Mouse (Mus musculus) MEL (cell line): ENCODE results near the gene Hspbp1. TPM values are rescaled to one million over a fixed set of nuclear protein-coding genes. Genes with fewer than 3 reads are reported as not detected.

ENCODE experiments used
- DNase-seq: peaks from one replicate; pipeline ENCODE4 v3.0.0; 2011; ENCODE audit warnings: low read depth, low spot score
- H3K27ac ChIP-seq: 2 replicates; pipeline ENCODE4 v1.5.1; 2012; ENCODE audit warnings: low read depth, mild to moderate bottlenecking, control low read depth, low read length, moderate library complexity; ENCODE audit not compliant: control insufficient read depth
- H3K27me3 ChIP-seq, 2 experiments: fragments of 150-350 bp in 1 of 2; sonication (generic) in 1 of 2; 2 replicates each; pipeline ENCODE4 v1.6.1; 2012; ENCODE audit warnings: low read length in 2 of 2, mild to moderate bottlenecking in 2 of 2, improper control_type of control experiment in 1 of 2, moderate library complexity in 1 of 2; ENCODE audit not compliant: insufficient read depth in 2 of 2, control insufficient read depth in 1 of 2
- H3K36me3 ChIP-seq, 2 experiments: 2 replicates each; pipeline ENCODE4 v1.6.1; 2012 to 2014; ENCODE audit warnings: low read length in 2 of 2, improper control_type of control experiment in 1 of 2, inconsistent platforms in 1 of 2, mild to moderate bottlenecking in 1 of 2; ENCODE audit not compliant: insufficient read depth in 2 of 2, control insufficient read depth in 1 of 2
- H3K4me1 ChIP-seq, 2 experiments: fragments of 150-350 bp in 1 of 2; sonication (generic) in 1 of 2; 2 replicates each; pipeline ENCODE4 v1.6.1; 2012; ENCODE audit warnings: low read length in 2 of 2, improper control_type of control experiment in 1 of 2, mild to moderate bottlenecking in 1 of 2; ENCODE audit not compliant: insufficient read depth in 2 of 2, control insufficient read depth in 1 of 2
- H3K4me3 ChIP-seq, 2 experiments: fragments of 150-350 bp in 1 of 2; sonication (generic) in 1 of 2; 2 replicates each; pipeline ENCODE4 v1.5.1; 2012; ENCODE audit warnings: low read depth in 2 of 2, low read length in 2 of 2, mild to moderate bottlenecking in 2 of 2, moderate library complexity in 2 of 2, control low read depth in 1 of 2, improper control_type of control experiment in 1 of 2; ENCODE audit not compliant: control insufficient read depth in 1 of 2, insufficient read depth in 1 of 2
- H3K79me2 ChIP-seq: 2 replicates; pipeline ENCODE4 v1.6.1; 2012; ENCODE audit warnings: mild to moderate bottlenecking, low read length, moderate library complexity; ENCODE audit not compliant: control insufficient read depth, poor library complexity, insufficient read depth
- H3K9ac ChIP-seq: 2 replicates; pipeline ENCODE4 v1.6.1; 2012; ENCODE audit warnings: low read depth, mild to moderate bottlenecking, control low read depth, low read length, moderate library complexity; ENCODE audit not compliant: control insufficient read depth, poor library complexity, severe bottlenecking
- H3K9me3 ChIP-seq: fragments of 150-350 bp; sonication (generic); replicated peaks from 2 replicates; pipeline ENCODE4 v1.6.1; 2012; ENCODE audit warnings: mild to moderate bottlenecking, low read length, improper control_type of control experiment, moderate library complexity; ENCODE audit not compliant: insufficient read depth
- BHLHE40 ChIP-seq: IDR thresholded peaks from 2 replicates; pipeline ENCODE4 v1.6.1; 2012; ENCODE audit warnings: low read depth, mild to moderate bottlenecking, inconsistent platforms, low read length, improper control_type of control experiment, borderline replicate concordance
- CHD2 ChIP-seq: IDR thresholded peaks from 2 replicates; pipeline ENCODE4 v1.6.1; 2011; ENCODE audit warnings: low read length, improper control_type of control experiment
- CTCF ChIP-seq, 3 experiments: IDR thresholded peaks in 2 of 3; conservative IDR thresholded peaks in 1 of 3; 2 replicates each; pipeline ENCODE4 v1.5.1; 2011 to 2012; ENCODE audit warnings: low read length in 3 of 3, low read depth in 2 of 3, mild to moderate bottlenecking in 2 of 3, improper control_type of control experiment in 1 of 3, inconsistent platforms in 1 of 3, mixed read lengths in 1 of 3, moderate library complexity in 1 of 3; ENCODE audit not compliant: control insufficient read depth in 1 of 3, insufficient read depth in 1 of 3, poor library complexity in 1 of 3, severe bottlenecking in 1 of 3
- E2F4 ChIP-seq: IDR thresholded peaks from 2 replicates; pipeline ENCODE4 v1.6.1; 2011; ENCODE audit warnings: low read depth, low read length, improper control_type of control experiment, borderline replicate concordance
- EP300 ChIP-seq, 2 experiments: IDR thresholded peaks; 2 replicates each; pipeline ENCODE4 v1.6.1; 2011; ENCODE audit warnings: improper control_type of control experiment in 2 of 2, low read length in 2 of 2, low read depth in 1 of 2, mild to moderate bottlenecking in 1 of 2
- ETS1 ChIP-seq: IDR thresholded peaks from 2 replicates; pipeline ENCODE4 v1.6.1; 2012; ENCODE audit warnings: low read depth, mild to moderate bottlenecking, inconsistent platforms, low read length, improper control_type of control experiment, moderate library complexity
- GABPA ChIP-seq: IDR thresholded peaks from 2 replicates; pipeline ENCODE4 v1.6.1; 2012; ENCODE audit warnings: low read depth, mild to moderate bottlenecking, inconsistent platforms, low read length, improper control_type of control experiment, moderate library complexity
- HCFC1 ChIP-seq: IDR thresholded peaks from 2 replicates; pipeline ENCODE4 v1.6.1; 2012; ENCODE audit warnings: low read depth, mild to moderate bottlenecking, inconsistent platforms, low read length, improper control_type of control experiment, moderate library complexity
- JUND ChIP-seq: IDR thresholded peaks from 2 replicates; pipeline ENCODE4 v1.6.1; 2011; ENCODE audit warnings: low read depth, mild to moderate bottlenecking, improper control_type of control experiment, low read length
- KAT2A ChIP-seq: conservative IDR thresholded peaks from 2 replicates; pipeline ENCODE4 v1.6.1; 2012; ENCODE audit warnings: low read depth, low read length, improper control_type of control experiment, inconsistent platforms
- MAFK ChIP-seq: IDR thresholded peaks from 2 replicates; pipeline ENCODE4 v1.6.1; 2011; ENCODE audit warnings: low read depth, mild to moderate bottlenecking, low read length, improper control_type of control experiment, borderline replicate concordance
- MAX ChIP-seq: IDR thresholded peaks from 2 replicates; pipeline ENCODE4 v1.6.1; 2011; ENCODE audit warnings: low read length, improper control_type of control experiment
- MAZ ChIP-seq: IDR thresholded peaks from 2 replicates; pipeline ENCODE4 v1.6.1; 2012; ENCODE audit warnings: low read depth, mild to moderate bottlenecking, inconsistent platforms, low read length, improper control_type of control experiment
- MEF2A ChIP-seq: IDR thresholded peaks from 2 replicates; pipeline ENCODE4 v1.6.1; 2014; ENCODE audit warnings: low read depth, mild to moderate bottlenecking, inconsistent platforms, low read length, improper control_type of control experiment; ENCODE audit not compliant: poor library complexity, insufficient replicate concordance, severe bottlenecking; ENCODE audit errors: extremely low read depth
- MXI1 ChIP-seq: IDR thresholded peaks from 2 replicates; pipeline ENCODE4 v1.6.1; 2011; ENCODE audit warnings: mild to moderate bottlenecking, low read depth, low read length, improper control_type of control experiment
- MYB ChIP-seq: IDR thresholded peaks from 2 replicates; pipeline ENCODE4 v1.6.1; 2011; ENCODE audit warnings: mild to moderate bottlenecking, low read depth, low read length, improper control_type of control experiment
- MYC ChIP-seq: IDR thresholded peaks from 2 replicates; pipeline ENCODE4 v1.6.1; 2011; ENCODE audit warnings: low read depth, mild to moderate bottlenecking, low read length, improper control_type of control experiment, moderate library complexity
- NRF1 ChIP-seq: IDR thresholded peaks from 2 replicates; pipeline ENCODE4 v1.6.1; 2014; ENCODE audit warnings: low read depth, mild to moderate bottlenecking, inconsistent platforms, low read length, improper control_type of control experiment, moderate library complexity; ENCODE audit not compliant: poor library complexity, insufficient read depth, severe bottlenecking
- POLR2A ChIP-seq, 2 experiments: IDR thresholded peaks; 2 replicates each; pipeline ENCODE4 v1.6.1; 2011 to 2012; ENCODE audit warnings: low read length in 2 of 2, mild to moderate bottlenecking in 2 of 2, control low read depth in 1 of 2, improper control_type of control experiment in 1 of 2, low read depth in 1 of 2, moderate library complexity in 1 of 2; ENCODE audit not compliant: control insufficient read depth in 1 of 2, insufficient read depth in 1 of 2, poor library complexity in 1 of 2
- POLR2AphosphoS2 ChIP-seq: IDR thresholded peaks from 2 replicates; pipeline ENCODE4 v1.6.1; 2011; ENCODE audit warnings: low read length, improper control_type of control experiment
- POLR2AphosphoS5 ChIP-seq: IDR thresholded peaks from 2 replicates; pipeline ENCODE4 v1.6.1; 2012; ENCODE audit warnings: low read depth, borderline replicate concordance, mild to moderate bottlenecking, inconsistent platforms, low read length, moderate library complexity, mixed read lengths
- RAD21 ChIP-seq: IDR thresholded peaks from 2 replicates; pipeline ENCODE4 v1.6.1; 2011; ENCODE audit warnings: mild to moderate bottlenecking, low read depth, low read length, improper control_type of control experiment
- RCOR1 ChIP-seq: IDR thresholded peaks from 2 replicates; pipeline ENCODE4 v1.6.1; 2012; ENCODE audit warnings: low read depth, mild to moderate bottlenecking, inconsistent platforms, low read length, improper control_type of control experiment
- SIN3A ChIP-seq: IDR thresholded peaks from 2 replicates; pipeline ENCODE4 v1.6.1; 2012; ENCODE audit warnings: low read length, improper control_type of control experiment, inconsistent platforms
- SMC3 ChIP-seq: IDR thresholded peaks from 2 replicates; pipeline ENCODE4 v1.6.1; 2011; ENCODE audit warnings: low read depth, low read length, improper control_type of control experiment
- TAL1 ChIP-seq: IDR thresholded peaks from 2 replicates; pipeline ENCODE4 v1.6.1; 2012; ENCODE audit warnings: mild to moderate bottlenecking, inconsistent platforms, low read length, moderate library complexity, mixed read lengths
- TCF12 ChIP-seq: IDR thresholded peaks from 2 replicates; pipeline ENCODE4 v1.6.1; 2014; ENCODE audit warnings: low read depth, mild to moderate bottlenecking, inconsistent platforms, low read length, improper control_type of control experiment, moderate library complexity
- UBTF ChIP-seq: IDR thresholded peaks from 2 replicates; pipeline ENCODE4 v1.6.1; 2012; ENCODE audit warnings: low read depth, mild to moderate bottlenecking, inconsistent platforms, low read length, improper control_type of control experiment, moderate library complexity, borderline replicate concordance; ENCODE audit not compliant: insufficient read depth
- USF1 ChIP-seq: IDR thresholded peaks from 2 replicates; pipeline ENCODE4 v1.6.1; 2014; ENCODE audit warnings: low read depth, mild to moderate bottlenecking, inconsistent platforms, low read length, improper control_type of control experiment, moderate library complexity
- USF2 ChIP-seq, 2 experiments: IDR thresholded peaks; 2 replicates each; pipeline ENCODE4 v1.6.1; 2011 to 2012; ENCODE audit warnings: improper control_type of control experiment in 2 of 2, low read length in 2 of 2, borderline replicate concordance in 1 of 2, inconsistent platforms in 1 of 2, low read depth in 1 of 2, mild to moderate bottlenecking in 1 of 2; ENCODE audit not compliant: insufficient read depth in 1 of 2
- ZC3H11A ChIP-seq: IDR thresholded peaks from 2 replicates; pipeline ENCODE4 v1.6.1; 2012; ENCODE audit warnings: low read depth, mild to moderate bottlenecking, inconsistent platforms, low read length, improper control_type of control experiment
- ZKSCAN1 ChIP-seq: IDR thresholded peaks from 2 replicates; pipeline ENCODE4 v1.6.1; 2012; ENCODE audit warnings: low read depth, mild to moderate bottlenecking, inconsistent platforms, low read length, improper control_type of control experiment, moderate library complexity
- ZMIZ1 ChIP-seq: IDR thresholded peaks from 2 replicates; pipeline ENCODE4 v1.6.1; 2012; ENCODE audit warnings: low read depth, mild to moderate bottlenecking, inconsistent platforms, low read length, improper control_type of control experiment, moderate library complexity
- ZNF384 ChIP-seq: IDR thresholded peaks from 2 replicates; pipeline ENCODE4 v1.6.1; 2012; ENCODE audit warnings: low read depth, mild to moderate bottlenecking, inconsistent platforms, low read length, improper control_type of control experiment
- polyA plus RNA-seq, 2 experiments: library from polyadenylated mRNA; stranded (reverse) in 1 of 2; unstranded in 1 of 2; fragments of >175 nt in 1 of 2; fragments of >200 nt in 1 of 2; gene quantifications; 2 replicates each; pipeline versions ENCODE4 v1.2.1 to v1.2.4; 2012; ENCODE audit warnings: low replicate concordance in 2 of 2, low read depth in 1 of 2; ENCODE audit not compliant: insufficient read length in 2 of 2, insufficient read depth in 1 of 2, missing spikeins in 1 of 2
- total RNA-seq: library from RNA; depleted of rRNA; stranded (reverse); fragments of 300-350 nt; gene quantifications from 2 replicates; pipeline ENCODE4 v1.2.3, GENCODE M21; 2012; rRNA removed

The Hspbp1 gene
- total RNA-seq (101 and 111 TPM in 2 replicates), polyA plus RNA-seq (100 to 1,000 TPM in 1 of 2 experiments, not detected in 1; 101 TPM)

DNA sequence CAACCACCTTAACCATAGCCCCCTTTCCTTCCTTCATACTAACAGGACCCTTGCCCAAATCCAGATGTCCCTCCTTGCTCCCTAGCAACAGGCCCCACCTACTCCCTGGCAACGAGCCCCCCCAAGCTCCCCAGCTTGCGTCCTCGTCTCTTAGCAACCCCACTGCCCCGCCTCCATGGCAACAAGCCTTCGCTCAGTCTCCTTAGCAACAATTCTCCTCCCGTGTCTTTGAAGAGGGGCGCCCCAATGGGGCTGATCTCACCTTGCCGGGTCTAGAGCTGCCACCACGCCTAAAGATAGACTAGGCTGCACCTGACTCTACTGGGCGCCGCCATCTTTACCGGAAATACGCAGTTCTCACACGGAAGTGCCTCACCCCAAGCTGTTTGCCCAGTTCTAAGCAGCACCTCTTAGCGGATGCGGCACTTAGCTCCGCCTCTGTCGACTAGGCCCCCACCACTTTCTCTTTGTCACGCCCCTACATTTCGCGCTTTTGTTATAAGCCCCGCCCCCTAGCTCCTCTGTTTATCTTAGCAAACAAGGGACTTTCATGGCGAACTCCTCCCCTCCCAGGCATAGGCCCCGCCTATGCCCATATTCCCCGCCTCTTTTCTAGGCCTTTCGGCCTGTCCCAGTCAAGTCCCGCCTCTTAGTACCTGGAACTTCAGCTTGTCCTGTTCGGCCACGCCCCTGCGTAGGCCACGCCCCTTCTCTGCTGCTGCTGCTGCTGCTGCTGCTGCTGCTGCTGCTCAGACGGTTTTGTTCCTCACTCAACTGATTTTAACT lies at the start of gene Hspbp1:
Hspbp1 (minus strand) TSS at position 437 of the 786 bp plus-strand sequence.
- DNase-seq = peak; percentile 99
- peaks cover 4 to 7% of the 10 kb centered on the region in 2 experiments for H3K4me1 ChIP-seq
- H3K9me3 ChIP-seq = no peaks in the 10 kb centered on the region
- peaks cover 0 to 10% of the 10 kb centered on the region in 2 experiments; a peak in 2 of 4 replicates for H3K36me3 ChIP-seq
- no peaks in the 10 kb centered on the region for H3K27me3 ChIP-seq
- peaks cover 5% of the 10 kb centered on the region; the same call in 1 of the 2 replicates for H3K79me2 ChIP-seq
- peak within 1 kb of the TSS; percentile 51 for H3K27ac ChIP-seq
- peak within 1 kb of the TSS; percentile 72 for H3K9ac ChIP-seq
- peak within 1 kb of the TSS; percentile 79 to 96 for H3K4me3 ChIP-seq
- TF ChIP-seq ZC3H11A = no peak
- no peak for TF ChIP-seq ZNF384
- TF ChIP-seq ZMIZ1 = no peak
- peak; percentile 76; the same call in 1 of the 2 replicates for TF ChIP-seq E2F4
- TF ChIP-seq MAX = peak; percentile 89
- TF ChIP-seq BHLHE40 = no peak
- TF ChIP-seq MAFK = no peak
- peak; percentile 99 for TF ChIP-seq MXI1
- 0 out of 2 replicates have a peak, but pooled peaks have one; percentile 62 for TF ChIP-seq MAZ
- peak in 1 of 2 experiments; percentile 74; a peak in 2 of 4 replicates for TF ChIP-seq POLR2A (IDR thresholded peaks at IDR 0.05; ENCODE audit: control insufficient read depth in 1 of 2, insufficient read depth in 1 of 2, low read depth in 1 of 2, low read length in 2 of 2, poor library complexity in 1 of 2)
- no peak for TF ChIP-seq JUND
- no peak for TF ChIP-seq POLR2AphosphoS5
- no peak for TF ChIP-seq TAL1
- no peak for TF ChIP-seq MEF2A
- TF ChIP-seq CHD2 = no peak
- peak; percentile 60; the same call in 1 of the 2 replicates for TF ChIP-seq KAT2A
- peak; percentile 43 for TF ChIP-seq USF1
- TF ChIP-seq UBTF = no peak
- TF ChIP-seq SIN3A = peak; percentile 97
- peak in 1 of 2 experiments; percentile 13; a peak in 1 of 4 replicates for TF ChIP-seq EP300 (IDR thresholded peaks at IDR 0.05; ENCODE audit: low read depth in 1 of 2, low read length in 2 of 2)
- TF ChIP-seq NRF1 = 0 out of 2 replicates have a peak, but pooled peaks have one; percentile 28
- no peak for TF ChIP-seq ZKSCAN1
- TF ChIP-seq CTCF (IDR thresholded peaks at IDR 0.05 in 2 of 3, conservative IDR thresholded peaks at IDR 0.05 in 1 of 3; ENCODE audit: control insufficient read depth in 1 of 3, insufficient read depth in 1 of 3, low read depth in 2 of 3, low read length in 3 of 3, poor library complexity in 1 of 3, severe bottlenecking in 1 of 3) = no peak
- no peak for TF ChIP-seq USF2 (IDR thresholded peaks at IDR 0.05; ENCODE audit: borderline replicate concordance in 1 of 2, insufficient read depth in 1 of 2, low read depth in 1 of 2, low read length in 2 of 2)
- no peak for TF ChIP-seq TCF12
- no peak for TF ChIP-seq SMC3
- TF ChIP-seq HCFC1 = peak; percentile 91
- TF ChIP-seq MYC = peak; percentile 96
- 0 out of 2 replicates have a peak, but pooled peaks have one; percentile 10 for TF ChIP-seq ETS1
- TF ChIP-seq POLR2AphosphoS2 = no peak
- no peak for TF ChIP-seq RCOR1
- no peak for TF ChIP-seq RAD21
- no peak for TF ChIP-seq GABPA
- no peak for TF ChIP-seq MYB
